23 mouse cellular contexts compared by ENCODE assay signal in genomic region chr3:103984556-103984955, GRCm38 (mm10).
"Had no signal": no experiment of that assay in that cellular context is flagged by ENCODE, and none has a peak within 500 bp of the region (broad histone marks: within the 10 kb centered on the region; RNA-seq: fewer than 3 reads in every experiment).

No protein-coding gene starts in this region.

- H3K9ac ChIP-seq: heart, embryonic 12.5 days; hindbrain, embryonic 12.5 days; hindbrain, embryonic 14.5 days; intestine, embryonic 15.5 days; limb, embryonic 13.5 days; limb, embryonic 15.5 days; liver, embryonic 13.5 days; liver, embryonic 15.5 days had no signal

- H3K36me3 ChIP-seq: intestine, embryonic 15.5 days had no signal

- H3K27ac ChIP-seq: gastrocnemius, adult 2 months; heart, embryonic 10.5 days; hindbrain, embryonic 10.5 days; hindbrain, embryonic 12.5 days; hindbrain, embryonic 14.5 days; intestine, embryonic 15.5 days; limb, embryonic 13.5 days; limb, embryonic 15.5 days; liver, embryonic 13.5 days; liver, embryonic 15.5 days had no signal

- H3K27me3 ChIP-seq: heart, embryonic 12.5 days; hindbrain, embryonic 12.5 days; intestine, embryonic 15.5 days; limb, embryonic 13.5 days; limb, embryonic 15.5 days; liver, embryonic 13.5 days; liver, embryonic 15.5 days had no signal

- H3K4me3 ChIP-seq: gastrocnemius, adult 2 months; heart, embryonic 10.5 days; heart, embryonic 12.5 days; hindbrain, embryonic 10.5 days; hindbrain, embryonic 12.5 days; intestine, embryonic 15.5 days; limb, embryonic 13.5 days; limb, embryonic 15.5 days; liver, embryonic 13.5 days; liver, embryonic 15.5 days had no signal

- DNase-seq: gastrocnemius, adult 2 months; gastrocnemius, postnatal 10 days; gastrocnemius, postnatal 25 days; heart, postnatal 10 days; heart, postnatal 4 days; kidney, adult 18-20 months; kidney, adult 8-10 months; kidney, postnatal 10 days; kidney, postnatal 25 days; kidney, postnatal 4 days; layer of hippocampus, adult 9-11 months; layer of hippocampus, postnatal 36 days; left cerebral cortex, postnatal 4 days; liver, embryonic 13.5 days had no signal

- H3K4me1 ChIP-seq: heart, embryonic 10.5 days; heart, embryonic 12.5 days; hindbrain, embryonic 10.5 days; hindbrain, embryonic 12.5 days; intestine, embryonic 15.5 days; limb, embryonic 13.5 days; limb, embryonic 15.5 days; liver, embryonic 13.5 days; liver, embryonic 15.5 days had no signal
